Mouse (Mus musculus): ENCODE measurements around the gene Tmem156. TPM values are rescaled to one million over a fixed set of nuclear protein-coding genes. Genes with fewer than 3 reads are reported as not detected.

Tmem156 gene
- polyA plus RNA-seq (2015; fragmentation: Nextera tagmentation; extraction: Ambion mirVana) = 1.7 and 1.9 TPM in 2 replicates

GRCm38 (mm10) chr5:65091921-65092320 lies at the start of gene Tmem156:
TSS of gene Tmem156 (minus strand) at chr5:65092132.
- peak within 1 kb of the TSS; percentile 46 for H3K27ac ChIP-seq (ENCODE audit: low read length)
- no peak for ATAC-seq (ENCODE audit: insufficient read depth, low FRiP score)
- no peaks in the 10 kb centered on the region for H3K36me3 ChIP-seq (ENCODE audit: control insufficient read depth, insufficient read depth, low read length)
- H3K9me3 ChIP-seq (replicated peaks; ENCODE audit: control insufficient read depth, low read length) = no peaks in the 10 kb centered on the region
- H3K4me3 ChIP-seq (replicated peaks; ENCODE audit: low read length) = no peak within 1 kb of the TSS
- H3K27me3 ChIP-seq (ENCODE audit: control insufficient read depth, insufficient read depth, low read length) = no peaks in the 10 kb centered on the region
- WGBS = 29% methylated on average over 5 of the region's 5 CpGs
- H3K9ac ChIP-seq (ENCODE audit: low read length) = no peak within 1 kb of the TSS
- H3K4me2 ChIP-seq (ENCODE audit: low read depth, low read length) = peak within 1 kb of the TSS; percentile 27; the same call in 1 of the 2 replicates
- H3K4me1 ChIP-seq (ENCODE audit: control insufficient read depth, insufficient read depth, low read length) = 0 out of 2 replicates have a peak, but pooled peaks cover 5% of the 10 kb centered on the region

- Histone ChIP-seq H3K36me3 (ENCODE audit: control insufficient read depth, insufficient read depth, low read length) (no peaks in the 10 kb centered on the region; the same call in 1 of the 2 replicates), H3K4me3 (replicated peaks; ENCODE audit: low read length) (no peak overlapping the region)
Observed at GRCm38 (mm10) chr5:65141242-65141641, 49.3 kb upstream of the Tmem156 start.

GRCm38 (mm10) chr5:65137073-65137472 lies 45.1 kb upstream of the Tmem156 start:
- WGBS = 83% methylated on average over 6 of the region's 6 CpGs
- Histone ChIP-seq H3K36me3 (ENCODE audit: control insufficient read depth, insufficient read depth, low read length) (no peaks in the 10 kb centered on the region), H3K4me3 (replicated peaks; ENCODE audit: low read length) (no peak overlapping the region), H3K4me1 (ENCODE audit: control insufficient read depth, insufficient read depth, low read length) (no peaks in the 10 kb centered on the region), H3K9ac (ENCODE audit: low read length) (no peak overlapping the region), H3K27me3 (ENCODE audit: control insufficient read depth, insufficient read depth, low read length) (no peaks in the 10 kb centered on the region), H3K4me2 (ENCODE audit: low read depth, low read length) (no peak overlapping the region), H3K27ac (ENCODE audit: low read length) (no peak overlapping the region), H3K9me3 (replicated peaks; ENCODE audit: control insufficient read depth, low read length) (no peaks in the 10 kb centered on the region)
- ATAC-seq (ENCODE audit: insufficient read depth, low FRiP score) = no peak

More at GRCm38 (mm10) chr5:65141242-65141641, 49.3 kb upstream of the Tmem156 start:
- no peak for ATAC-seq (ENCODE audit: insufficient read depth, low FRiP score)
- Histone ChIP-seq H3K9ac (ENCODE audit: low read length) (no peak overlapping the region), H3K4me1 (ENCODE audit: control insufficient read depth, insufficient read depth, low read length) (no peaks in the 10 kb centered on the region), H3K4me2 (ENCODE audit: low read depth, low read length) (no peak overlapping the region), H3K27ac (ENCODE audit: low read length) (no peak overlapping the region), H3K27me3 (ENCODE audit: control insufficient read depth, insufficient read depth, low read length) (no peaks in the 10 kb centered on the region), H3K9me3 (replicated peaks; ENCODE audit: control insufficient read depth, low read length) (no peaks in the 10 kb centered on the region)
- WGBS = 87% methylated on average over 8 of the region's 8 CpGs

GRCm38 (mm10) chr5:65136159-65136558 lies 44.2 kb upstream of the Tmem156 start:
- WGBS = 80% methylated on average over 7 of the region's 7 CpGs
- no peak overlapping the region for H3K4me3 ChIP-seq (replicated peaks; ENCODE audit: low read length)
- no peaks in the 10 kb centered on the region for H3K27me3 ChIP-seq (ENCODE audit: control insufficient read depth, insufficient read depth, low read length)
- H3K4me1 ChIP-seq (ENCODE audit: control insufficient read depth, insufficient read depth, low read length) = no peaks in the 10 kb centered on the region
- ATAC-seq (ENCODE audit: insufficient read depth, low FRiP score) = no peak
- H3K27ac ChIP-seq (ENCODE audit: low read length) = no peak overlapping the region
- H3K9ac ChIP-seq (ENCODE audit: low read length) = no peak overlapping the region
- no peaks in the 10 kb centered on the region for H3K36me3 ChIP-seq (ENCODE audit: control insufficient read depth, insufficient read depth, low read length)
- H3K4me2 ChIP-seq (ENCODE audit: low read depth, low read length) = no peak overlapping the region
- H3K9me3 ChIP-seq (replicated peaks; ENCODE audit: control insufficient read depth, low read length) = no peaks in the 10 kb centered on the region

- H3K27me3 ChIP-seq (ENCODE audit: control insufficient read depth, insufficient read depth, low read length) = no peaks in the 10 kb centered on the region
- no peaks in the 10 kb centered on the region for H3K9me3 ChIP-seq (replicated peaks; ENCODE audit: control insufficient read depth, low read length)
- no peaks in the 10 kb centered on the region for H3K4me1 ChIP-seq (ENCODE audit: control insufficient read depth, insufficient read depth, low read length)
- H3K9ac ChIP-seq (ENCODE audit: low read length) = peak overlapping the region; percentile 51
- 24% methylated on average over 20 of the region's 20 CpGs for WGBS
- H3K4me3 ChIP-seq (replicated peaks; ENCODE audit: low read length) = peak overlapping the region; percentile 40
- ATAC-seq (ENCODE audit: insufficient read depth, low FRiP score) = no peak
- no peaks in the 10 kb centered on the region for H3K36me3 ChIP-seq (ENCODE audit: control insufficient read depth, insufficient read depth, low read length)
- no peak overlapping the region for H3K27ac ChIP-seq (ENCODE audit: low read length)
- peak overlapping the region; percentile 60 for H3K4me2 ChIP-seq (ENCODE audit: low read depth, low read length)
Observed at GRCm38 (mm10) chr5:65131211-65131879, 39.4 kb upstream of the Tmem156 start.

- H3K4me3 ChIP-seq (replicated peaks; ENCODE audit: low read length) = peak overlapping the region; percentile 40
- no peak overlapping the region for H3K27ac ChIP-seq (ENCODE audit: low read length)
- 8% methylated on average over 12 of the region's 12 CpGs for WGBS
- H3K36me3 ChIP-seq (ENCODE audit: control insufficient read depth, insufficient read depth, low read length) = no peaks in the 10 kb centered on the region
- no peaks in the 10 kb centered on the region for H3K27me3 ChIP-seq (ENCODE audit: control insufficient read depth, insufficient read depth, low read length)
- no peak for ATAC-seq (ENCODE audit: insufficient read depth, low FRiP score)
- no peaks in the 10 kb centered on the region for H3K9me3 ChIP-seq (replicated peaks; ENCODE audit: control insufficient read depth, low read length)
- peak overlapping the region; percentile 60 for H3K4me2 ChIP-seq (ENCODE audit: low read depth, low read length)
- H3K9ac ChIP-seq (ENCODE audit: low read length) = peak overlapping the region; percentile 51
- no peaks in the 10 kb centered on the region for H3K4me1 ChIP-seq (ENCODE audit: control insufficient read depth, insufficient read depth, low read length)
Observed at GRCm38 (mm10) chr5:65130528-65131210, 38.7 kb upstream of the Tmem156 start.

- H3K4me3 ChIP-seq (replicated peaks; ENCODE audit: low read length) = no peak overlapping the region
- 68% methylated on average over 2 of the region's 2 CpGs for whole genome bisulfite sequencing
- no peaks in the 10 kb centered on the region for H3K9me3 ChIP-seq (replicated peaks; ENCODE audit: control insufficient read depth, low read length)
- ATAC-seq (ENCODE audit: insufficient read depth, low FRiP score) = no peak
- no peaks in the 10 kb centered on the region for H3K36me3 ChIP-seq (ENCODE audit: control insufficient read depth, insufficient read depth, low read length)
- no peak overlapping the region for H3K9ac ChIP-seq (ENCODE audit: low read length)
- H3K4me2 ChIP-seq (ENCODE audit: low read depth, low read length) = no peak overlapping the region
- no peaks in the 10 kb centered on the region for H3K27me3 ChIP-seq (ENCODE audit: control insufficient read depth, insufficient read depth, low read length)
- no peak overlapping the region for H3K27ac ChIP-seq (ENCODE audit: low read length)
- no peaks in the 10 kb centered on the region for H3K4me1 ChIP-seq (ENCODE audit: control insufficient read depth, insufficient read depth, low read length)
Observed at GRCm38 (mm10) chr5:65128481-65128880, 36.5 kb upstream of the Tmem156 start.

GRCm38 (mm10) chr5:65126137-65126536 lies 34.2 kb upstream of the Tmem156 start:
- Histone ChIP-seq H3K36me3 (ENCODE audit: control insufficient read depth, insufficient read depth, low read length) (no peaks in the 10 kb centered on the region), H3K9me3 (replicated peaks; ENCODE audit: control insufficient read depth, low read length) (no peaks in the 10 kb centered on the region), H3K4me1 (ENCODE audit: control insufficient read depth, insufficient read depth, low read length) (no peaks in the 10 kb centered on the region), H3K9ac (ENCODE audit: low read length) (no peak overlapping the region), H3K27ac (ENCODE audit: low read length) (no peak overlapping the region), H3K27me3 (ENCODE audit: control insufficient read depth, insufficient read depth, low read length) (no peaks in the 10 kb centered on the region), H3K4me3 (replicated peaks; ENCODE audit: low read length) (no peak overlapping the region), H3K4me2 (ENCODE audit: low read depth, low read length) (no peak overlapping the region)
- WGBS = 81% methylated on average over 1 of the region's 1 CpGs
- no peak for ATAC-seq (ENCODE audit: insufficient read depth, low FRiP score)

GRCm38 (mm10) chr5:65122616-65123015 lies 30.7 kb upstream of the Tmem156 start:
- H3K9ac ChIP-seq (ENCODE audit: low read length) = no peak overlapping the region
- no peaks in the 10 kb centered on the region for H3K9me3 ChIP-seq (replicated peaks; ENCODE audit: control insufficient read depth, low read length)
- no peak overlapping the region; the same call in 1 of the 2 replicates for H3K27ac ChIP-seq (ENCODE audit: low read length)
- H3K4me3 ChIP-seq (replicated peaks; ENCODE audit: low read length) = no peak overlapping the region
- H3K4me1 ChIP-seq (ENCODE audit: control insufficient read depth, insufficient read depth, low read length) = no peaks in the 10 kb centered on the region
- no peak for ATAC-seq (ENCODE audit: insufficient read depth, low FRiP score)
- WGBS = 79% methylated on average over 3 of the region's 3 CpGs
- no peaks in the 10 kb centered on the region for H3K27me3 ChIP-seq (ENCODE audit: control insufficient read depth, insufficient read depth, low read length)
- no peaks in the 10 kb centered on the region for H3K36me3 ChIP-seq (ENCODE audit: control insufficient read depth, insufficient read depth, low read length)
- no peak overlapping the region for H3K4me2 ChIP-seq (ENCODE audit: low read depth, low read length)

Measured in stomach, embryonic 16.5 days (tissue).